Mouse (Mus musculus) gastrocnemius, postnatal 14 days (tissue): ENCODE data around the gene Siae. TPM values are rescaled to one million over a fixed set of nuclear protein-coding genes. Genes with fewer than 3 reads are reported as not detected.

Experiments
- DNase-seq: peaks from one replicate; pipeline ENCODE4 v3.0.0; 2021; ENCODE audit warnings: mixed read lengths
- intact Hi-C: fragments of 180-260 bp; cut with DNase I; formaldehyde crosslinking; loops from one replicate; pipeline ENCODE4 v1.15.1; 2025; ENCODE audit warnings: low total_unique reads
- total RNA-seq, 2 experiments: library from RNA; stranded (reverse); gene quantifications; 2 replicates each; pipeline ENCODE4 v1.2.3; 2021

Siae gene
- total RNA-seq, 2 experiments from 2014 or later, result 3.3 to 4.6 TPM

GRCm38 (mm10) chr9:37567019-37567418, 11.5 kb downstream of the Siae start:
- intact Hi-C loops, result no loop called here
- no peak for DNase-seq

GRCm38 (mm10) chr9:37567454-37567853, 12.0 kb downstream of the Siae start:
- intact Hi-C loops, result no loop called here
- DNase-seq, result no peak

GRCm38 (mm10) chr9:37567892-37568604, 12.6 kb downstream of the Siae start:
- DNase-seq, result no peak
- intact Hi-C loops, result no loop called here

GRCm38 (mm10) chr9:37568605-37569214, 13.2 kb downstream of the Siae start:
- DNase-seq, result no peak
- intact Hi-C loops, result no loop called here

GRCm38 (mm10) chr9:37569231-37569835, 13.8 kb downstream of the Siae start:
- intact Hi-C loops, result no loop called here
- no peak for DNase-seq

GRCm38 (mm10) chr9:37572204-37572876, 16.8 kb downstream of the Siae start:
- intact Hi-C loops, result no loop called here
- no peak for DNase-seq

- DNase-seq, result no peak
- intact Hi-C loops, result no loop called here
Observed at GRCm38 (mm10) chr9:37576436-37576930, 21.0 kb downstream of the Siae start.

GRCm38 (mm10) chr9:37583594-37583993, 28.1 kb downstream of the Siae start:
- no peak for DNase-seq
- intact Hi-C loops, result no loop called here

GRCm38 (mm10) chr9:37586718-37587117, 31.2 kb downstream of the Siae start:
- no peak for DNase-seq
- intact Hi-C loops, result no loop called here

- intact Hi-C loops, result no loop called here
- no peak for DNase-seq
Observed at GRCm38 (mm10) chr9:37590381-37590780, 34.9 kb downstream of the Siae start.

GRCm38 (mm10) chr9:37592025-37592424, 36.5 kb downstream of the Siae start:
- intact Hi-C loops, result no loop called here
- no peak for DNase-seq

GRCm38 (mm10) chr9:37592633-37593032, 37.1 kb downstream of the Siae start:
- no peak for DNase-seq
- intact Hi-C loops, result no loop called here

- intact Hi-C loops, result no loop called here
- DNase-seq, result no peak
Observed at GRCm38 (mm10) chr9:37593690-37594089, 38.2 kb downstream of the Siae start.

- DNase-seq, result no peak
- intact Hi-C loops, result no loop called here
Observed at GRCm38 (mm10) chr9:37595570-37595969, 40.1 kb downstream of the Siae start.

- no peak for DNase-seq
- intact Hi-C loops, result no loop called here
Observed at GRCm38 (mm10) chr9:37598637-37599036, 43.1 kb downstream of the Siae start.

GRCm38 (mm10) chr9:37600538-37601205, 45.2 kb downstream of the Siae start:
- intact Hi-C loops, result no loop called here
- DNase-seq, result no peak

- intact Hi-C loops, result no loop called here
Observed at GRCm38 (mm10) chr9:37605089-37605488, 49.6 kb downstream of the Siae start.

GRCm38 (mm10) chr9:37609558-37609957, 54.1 kb downstream of the Siae start:
- intact Hi-C loops, result no loop called here
- no peak for DNase-seq

More at GRCm38 (mm10) chr9:37605089-37605488, 49.6 kb downstream of the Siae start:
- no peak for DNase-seq

- DNase-seq, result peak; percentile 87
- intact Hi-C loops, result no loop called here
Observed at GRCm38 (mm10) chr9:37613182-37613910, 57.8 kb downstream of the Siae start, which contains the start of gene Spa17. TSS of gene Spa17 (minus strand) at chr9:37613722.
